Mouse (Mus musculus): ENCODE measurements around the gene Dynlt1f.
A peak's percentile ranks its signal among the peaks of the same experiment; 100 is the strongest.
"Not testable (repeated sequence)": the region's sequence is repeated elsewhere in the genome, so short reads cannot be mapped to it uniquely, and the experiment has no call there.

Dynlt1f gene

GRCm38 (mm10) chr17:6655567-6656281 is at the start of gene Dynlt1f:
Gene Dynlt1f, minus strand, starts transcription at chr17:6655900.
- peak; percentile 87 for DNase-seq

GRCm38 (mm10) chr17:6703381-6704270 is 47.9 kb upstream of the Dynlt1f start:
- DNase-seq = peak; percentile 43

GRCm38 (mm10) chr17:6702625-6703221 is 47.0 kb upstream of the Dynlt1f start:
- not testable (repeated sequence) for DNase-seq

- not testable (repeated sequence) for DNase-seq
Observed at GRCm38 (mm10) chr17:6700077-6700476, 44.4 kb upstream of the Dynlt1f start.

- DNase-seq = not testable (repeated sequence)
Observed at GRCm38 (mm10) chr17:6699502-6699901, 43.8 kb upstream of the Dynlt1f start.

GRCm38 (mm10) chr17:6697224-6697775 is 41.6 kb upstream of the Dynlt1f start:
- DNase-seq = peak; percentile 82

- DNase-seq = not testable (repeated sequence)
Observed at GRCm38 (mm10) chr17:6696521-6696920, 40.8 kb upstream of the Dynlt1f start.

GRCm38 (mm10) chr17:6695712-6696111 is 40.0 kb upstream of the Dynlt1f start:
- not testable (repeated sequence) for DNase-seq

- DNase-seq = peak; percentile 96
Observed at GRCm38 (mm10) chr17:6691596-6691995, 35.9 kb upstream of the Dynlt1f start.

GRCm38 (mm10) chr17:6689344-6689743 is 33.6 kb upstream of the Dynlt1f start:
- DNase-seq = not testable (repeated sequence)

- DNase-seq = not testable (repeated sequence)
Observed at GRCm38 (mm10) chr17:6686299-6686971, 30.7 kb upstream of the Dynlt1f start.

GRCm38 (mm10) chr17:6685288-6685818 is 29.7 kb upstream of the Dynlt1f start:
- peak; percentile 33 for DNase-seq

- not testable (repeated sequence) for DNase-seq
Observed at GRCm38 (mm10) chr17:6684464-6685287, 29.0 kb upstream of the Dynlt1f start.

- DNase-seq = not testable (repeated sequence)
Observed at GRCm38 (mm10) chr17:6683702-6684101, 28.0 kb upstream of the Dynlt1f start.

- DNase-seq = not testable (repeated sequence)
Observed at GRCm38 (mm10) chr17:6681721-6682120, 26.0 kb upstream of the Dynlt1f start.

GRCm38 (mm10) chr17:6678063-6678462 is 22.4 kb upstream of the Dynlt1f start:
- peak; percentile 77 for DNase-seq

- DNase-seq = peak; percentile 66
Observed at GRCm38 (mm10) chr17:6674297-6674696, 18.6 kb upstream of the Dynlt1f start.

GRCm38 (mm10) chr17:6668522-6668921 is 12.8 kb upstream of the Dynlt1f start:
- DNase-seq = not testable (repeated sequence)

- DNase-seq = not testable (repeated sequence)
Observed at GRCm38 (mm10) chr17:6665389-6665788, 9.7 kb upstream of the Dynlt1f start.

- not testable (repeated sequence) for DNase-seq
Observed at GRCm38 (mm10) chr17:6662840-6663239, 7.1 kb upstream of the Dynlt1f start.

Data from lung, postnatal 36 days (tissue).